Mouse (Mus musculus) limb, embryonic 14.5 days (tissue): ENCODE data around the gene Sf1. TPM values are rescaled to one million over a fixed set of nuclear protein-coding genes. Genes with fewer than 3 reads are reported as not detected.

Experiments used
- ATAC-seq: fragments of 200-750 bp; cut with Nextera tagmentation; 2 replicates; pipeline ENCODE4 v1.8.0; 2017; ENCODE audit warnings: low read depth, moderate number of reproducible peaks, moderate TSS enrichment; ENCODE audit not compliant: low FRiP score
- DNase-seq: peaks from one replicate; pipeline ENCODE4 v3.0.0-alpha.2; 2015; ENCODE audit warnings: low spot score
- H3K27ac ChIP-seq: fragments of 300-500 bp; sonication (generic); replicated peaks from 2 replicates; pipeline ENCODE4 v1.5.1; 2014; ENCODE audit warnings: low read depth, mild to moderate bottlenecking, low read length, moderate library complexity, mixed read lengths
- H3K27me3 ChIP-seq: fragments of 300-500 bp; sonication (generic); 2 replicates; pipeline ENCODE4 v1.6.1; 2014; ENCODE audit warnings: low read length, mixed read lengths; ENCODE audit not compliant: control insufficient read depth, insufficient read depth
- H3K36me3 ChIP-seq: fragments of 300-500 bp; sonication (generic); 2 replicates; pipeline ENCODE4 v1.6.1; 2014; ENCODE audit warnings: mild to moderate bottlenecking, low read length, moderate library complexity, mixed read lengths; ENCODE audit not compliant: control insufficient read depth, insufficient read depth
- H3K4me1 ChIP-seq: fragments of 300-500 bp; sonication (generic); 2 replicates; pipeline ENCODE4 v1.6.1; 2014; ENCODE audit warnings: antibody characterized with exemption, low read length, mixed read lengths; ENCODE audit not compliant: control insufficient read depth, insufficient read depth
- H3K4me2 ChIP-seq: fragments of 300-500 bp; sonication (generic); replicated peaks from 2 replicates; pipeline ENCODE4 v1.6.1; 2014; ENCODE audit warnings: low read depth, mild to moderate bottlenecking, low read length, moderate library complexity; ENCODE audit not compliant: severe bottlenecking
- H3K4me3 ChIP-seq: fragments of 300-500 bp; sonication (generic); replicated peaks from 2 replicates; pipeline ENCODE4 v1.5.1; 2014; ENCODE audit warnings: low read length
- H3K9ac ChIP-seq: fragments of 300-500 bp; sonication (generic); 2 replicates; pipeline ENCODE4 v1.6.1; 2014; ENCODE audit warnings: mild to moderate bottlenecking, low read depth, low read length, moderate library complexity; ENCODE audit not compliant: severe bottlenecking
- H3K9me3 ChIP-seq: fragments of 300-500 bp; sonication (generic); 2 replicates; pipeline ENCODE4 v1.6.1; 2016; ENCODE audit warnings: low read length; ENCODE audit not compliant: control insufficient read depth
- POLR2A ChIP-seq: fragments of 200-500 bp; IDR thresholded peaks from 2 replicates; pipeline ENCODE4 v1.8.0; 2012; ENCODE audit warnings: inconsistent platforms, mild to moderate bottlenecking, moderate library complexity, borderline replicate concordance; ENCODE audit not compliant: insufficient read depth, insufficient read length; ENCODE audit errors: extremely low read depth
- WGBS: fragments of 180-500 bp; shearing (Covaris S2); extraction: QIAGEN DNeasy Blood & Tissue Kit; methylation state at CpG from one replicate; pipeline ENCODE4 v1.1.7; 2014; 5-methylcytosine and 5-hydroxymethylcytosine counted together
- polyA plus RNA-seq, 2 experiments: library from polyadenylated mRNA; depleted of rRNA in 1 of 2; stranded (reverse) in 1 of 2; unstranded in 1 of 2; fragments of >200 nt; fragmentation: Nextera tagmentation in 1 of 2; extraction: Ambion mirVana in 1 of 2; gene quantifications; 2 replicates each; pipeline versions ENCODE4 v1.2.1 to v1.2.3; 2012 to 2014

The Sf1 gene
- polyA plus RNA-seq, 2 experiments: 149 to 252 TPM

DNA sequence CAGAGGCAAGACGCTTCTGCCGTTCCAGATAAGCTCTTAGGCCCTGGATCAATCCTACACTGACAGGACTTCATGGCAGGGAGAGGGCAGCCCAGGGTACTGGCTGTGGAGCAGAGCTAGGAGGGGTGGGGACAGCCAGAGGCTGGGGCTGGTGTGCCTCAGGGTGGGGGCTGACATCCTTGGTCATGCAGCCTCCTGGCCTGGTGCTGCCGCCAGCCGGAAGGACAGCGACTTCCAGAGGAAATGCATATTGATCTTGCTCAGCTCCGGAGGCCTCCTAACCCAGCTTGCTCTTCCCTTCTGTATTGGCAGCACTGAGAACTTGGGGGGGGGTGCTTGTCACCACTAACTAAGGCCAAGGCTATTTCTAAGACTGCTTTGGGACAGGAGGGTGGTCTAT, 52.0 kb downstream of the Sf1 start:
- 51% methylated on average over 6 of the region's 6 CpGs for WGBS
- Histone ChIP-seq H3K4me1 (peaks cover 4% of the 10 kb centered on the region; the same call in 1 of the 2 replicates), H3K9ac (no peak overlapping the region), H3K4me3 (no peak overlapping the region), H3K27me3 (peaks cover 28% of the 10 kb centered on the region), H3K36me3 (no peaks in the 10 kb centered on the region), H3K4me2 (no peak overlapping the region), H3K9me3 (no peaks in the 10 kb centered on the region), H3K27ac (no peak overlapping the region)
- ATAC-seq: no peak
- no peak for DNase-seq
- TF ChIP-seq POLR2A: no peak

DNA sequence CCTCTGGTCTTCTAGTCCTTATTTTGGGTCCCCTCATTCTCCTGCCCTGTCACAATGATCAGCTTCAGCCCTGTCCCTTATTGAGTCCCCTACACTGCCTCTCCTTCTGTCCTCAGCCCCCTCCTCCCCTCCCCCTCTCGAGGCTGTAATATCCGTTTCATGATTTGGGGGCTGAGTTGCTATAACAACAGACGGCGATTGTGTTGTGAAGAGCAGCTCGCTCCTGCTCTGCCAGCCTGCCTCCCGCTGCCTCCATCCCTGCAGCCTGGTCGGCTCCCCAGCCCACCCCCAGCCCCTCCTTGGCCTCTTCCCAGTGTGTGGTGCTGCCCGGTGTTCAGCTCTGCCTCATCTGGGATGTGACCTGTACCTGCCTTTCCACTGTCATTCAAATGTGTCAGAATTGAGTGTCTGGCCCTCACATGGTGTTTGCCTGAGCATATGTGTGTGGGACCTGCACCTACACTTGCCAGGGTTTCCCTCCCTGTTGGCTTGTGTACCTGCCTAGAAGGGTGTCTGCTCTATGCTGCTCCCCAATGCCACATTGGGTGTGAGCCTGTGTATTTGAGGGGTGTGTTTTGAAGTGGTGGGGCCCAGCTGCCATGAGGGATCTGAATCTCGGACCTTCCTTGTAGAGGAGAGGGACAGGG, 52.8 kb downstream of the Sf1 start:
- Histone ChIP-seq H3K27me3 (peaks cover 36% of the 10 kb centered on the region), H3K9me3 (no peaks in the 10 kb centered on the region), H3K4me3 (no peak overlapping the region), H3K4me2 (no peak overlapping the region), H3K36me3 (no peaks in the 10 kb centered on the region), H3K27ac (no peak overlapping the region), H3K9ac (no peak overlapping the region), H3K4me1 (peaks cover 4% of the 10 kb centered on the region; the same call in 1 of the 2 replicates)
- WGBS: 10% methylated on average over 9 of the region's 9 CpGs
- no peak for TF ChIP-seq POLR2A
- DNase-seq: no peak
- ATAC-seq: no peak

DNA sequence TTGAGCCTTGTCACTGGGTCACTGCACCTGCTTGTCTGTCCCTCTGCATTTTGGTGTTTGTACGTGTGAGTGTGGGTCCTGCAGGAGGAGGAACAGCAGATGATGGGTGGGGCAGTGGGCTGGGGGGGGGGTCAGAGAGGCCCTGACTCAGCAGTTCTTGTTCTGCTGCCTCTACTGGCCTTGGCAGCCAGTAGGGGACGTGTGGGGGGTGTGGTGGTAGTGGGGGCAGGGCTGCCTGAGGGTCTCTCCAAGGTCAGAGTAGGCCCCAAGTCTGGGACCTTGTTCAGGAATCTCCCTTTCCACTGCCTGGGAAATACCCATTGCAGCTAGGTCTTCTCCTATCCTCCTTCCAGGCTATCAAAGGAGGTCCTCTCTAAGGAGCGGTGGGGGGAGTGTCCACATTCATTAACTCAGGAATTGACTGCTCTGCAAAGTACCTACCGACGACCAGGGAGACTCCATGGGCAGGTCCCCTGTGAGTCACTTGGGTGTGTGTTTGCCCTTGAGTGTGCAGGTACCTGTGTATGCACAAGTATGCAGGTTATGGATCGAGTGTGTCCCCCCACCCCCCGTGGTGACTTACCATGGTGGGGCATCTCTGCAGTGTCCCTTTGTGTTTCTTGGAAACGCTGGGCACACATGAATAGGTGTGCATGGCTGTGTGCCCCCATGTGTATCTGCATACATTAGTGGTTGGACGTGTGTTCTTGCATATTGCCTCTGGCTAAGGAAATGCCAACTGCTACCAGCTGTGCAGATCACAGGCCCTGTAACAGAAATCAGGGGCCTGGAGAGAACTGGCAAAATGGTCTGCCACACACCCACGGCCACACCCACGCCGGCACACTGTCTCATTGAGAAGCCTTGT, 53.6 kb downstream of the Sf1 start:
- Histone ChIP-seq H3K27me3 (peaks cover 39% of the 10 kb centered on the region), H3K4me3 (no peak overlapping the region), H3K4me2 (no peak overlapping the region), H3K4me1 (peaks cover 4% of the 10 kb centered on the region; the same call in 1 of the 2 replicates), H3K36me3 (no peaks in the 10 kb centered on the region), H3K9ac (no peak overlapping the region), H3K9me3 (no peaks in the 10 kb centered on the region), H3K27ac (no peak overlapping the region)
- TF ChIP-seq POLR2A: no peak
- DNase-seq (no peak), ATAC-seq (no peak)
- WGBS: 78% methylated on average over 11 of the region's 12 CpGs

DNA sequence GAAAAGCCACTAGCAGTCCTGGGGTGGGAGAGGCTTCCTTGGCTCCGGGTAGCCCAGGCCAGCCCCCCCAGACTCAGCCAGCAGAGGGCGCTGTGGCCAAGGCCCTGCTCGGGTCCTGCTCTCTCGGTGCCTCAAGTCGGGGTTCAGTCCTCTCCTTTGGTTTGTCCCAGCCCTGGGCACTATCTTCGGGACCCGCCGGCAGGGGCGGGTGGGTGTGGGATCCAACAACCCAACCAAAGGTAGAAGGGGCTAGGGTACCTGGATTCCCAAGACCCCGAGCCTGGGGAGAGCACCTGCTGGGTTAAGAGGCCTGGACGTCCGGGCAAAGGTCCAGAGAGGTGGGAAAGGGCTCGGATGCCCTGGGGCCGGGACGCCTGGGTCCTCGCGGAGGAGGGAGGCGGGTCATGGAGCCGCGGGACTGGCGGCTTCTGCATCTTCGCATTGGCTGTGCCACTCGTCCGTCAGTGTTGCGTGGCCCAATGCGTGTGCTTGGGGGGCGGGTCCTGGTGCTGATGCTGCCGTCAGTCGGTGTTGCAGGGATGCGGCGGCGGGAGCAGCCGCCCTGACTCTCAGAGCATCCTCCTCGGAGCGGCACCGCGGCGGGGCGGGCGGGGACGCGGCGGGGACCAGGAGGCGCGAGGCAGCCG, 54.9 kb downstream of the Sf1 start, which contains the start of gene Nrxn2:
Gene Nrxn2 (plus strand): TSS at position 499 of the 647 bp plus-strand sequence.
- 0% methylated on average over 12 of the region's 46 CpGs for WGBS
- ATAC-seq (peak; percentile 91), DNase-seq (peak; percentile 82)
- H3K9me3 ChIP-seq: no peaks in the 10 kb centered on the region
- H3K4me1 ChIP-seq: peaks cover 4% of the 10 kb centered on the region; the same call in 1 of the 2 replicates
- H3K9ac ChIP-seq: peak within 1 kb of the TSS; percentile 46
- no peak within 1 kb of the TSS for H3K27ac ChIP-seq
- peaks cover 40% of the 10 kb centered on the region for H3K27me3 ChIP-seq
- peak within 1 kb of the TSS; percentile 51 for H3K4me3 ChIP-seq
- no peak for TF ChIP-seq POLR2A
- H3K36me3 ChIP-seq: no peaks in the 10 kb centered on the region
- peak within 1 kb of the TSS; percentile 96 for H3K4me2 ChIP-seq
